Mouse (Mus musculus): ENCODE measurements around the gene Samd1. TPM values are rescaled to one million over a fixed set of nuclear protein-coding genes. Genes with fewer than 3 reads are reported as not detected.
"Not testable (repeated sequence)": the region's sequence is repeated elsewhere in the genome, so short reads cannot be mapped to it uniquely, and the experiment has no call there.

The Samd1 gene
- polyA plus RNA-seq, 1 experiment from 2014 or later: 7.2 TPM

- WGBS: 5% methylated on average over 36 of the region's 37 CpGs
- peak overlapping the region; percentile 95 for H3K4me2 ChIP-seq
- H3K27ac ChIP-seq: peak overlapping the region; percentile 88
- H3K36me3 ChIP-seq (replicated peaks): no peaks in the 10 kb centered on the region
- peak; percentile 63 for ATAC-seq (replicated peaks)
- H3K4me3 ChIP-seq: peak overlapping the region; percentile 96
- H3K27me3 ChIP-seq (replicated peaks): no peaks in the 10 kb centered on the region
- H3K9ac ChIP-seq: peak overlapping the region; percentile 98
- peaks cover 43% of the 10 kb centered on the region for H3K4me1 ChIP-seq
- H3K9me3 ChIP-seq: no peaks in the 10 kb centered on the region
These were observed 24.1 kb upstream of the Samd1 start for GRCm38 (mm10) chr8:83973161-83974031.

- no peak overlapping the region for H3K9ac ChIP-seq
- H3K27me3 ChIP-seq (replicated peaks): no peaks in the 10 kb centered on the region
- no peaks in the 10 kb centered on the region for H3K9me3 ChIP-seq
- H3K4me3 ChIP-seq: peak overlapping the region; percentile 96; the same call in 1 of the 2 replicates
- peaks cover 43% of the 10 kb centered on the region for H3K4me1 ChIP-seq
- H3K4me2 ChIP-seq: peak overlapping the region; percentile 95; the same call in 1 of the 2 replicates
- H3K27ac ChIP-seq: no peak overlapping the region
- ATAC-seq (replicated peaks): no peak
- 80% methylated on average over 4 of the region's 4 CpGs for WGBS
- H3K36me3 ChIP-seq (replicated peaks): no peaks in the 10 kb centered on the region
These were observed 23.0 kb upstream of the Samd1 start for GRCm38 (mm10) chr8:83974521-83974920.

- no peak for ATAC-seq (replicated peaks)
- H3K4me1 ChIP-seq: peaks cover 46% of the 10 kb centered on the region
- no peak overlapping the region for H3K27ac ChIP-seq
- no peak overlapping the region for H3K4me2 ChIP-seq
- H3K27me3 ChIP-seq (replicated peaks): no peaks in the 10 kb centered on the region
- no peak overlapping the region for H3K9ac ChIP-seq
- WGBS: 89% methylated on average over 4 of the region's 4 CpGs
- peaks cover 9% of the 10 kb centered on the region; the same call in 1 of the 2 replicates for H3K36me3 ChIP-seq (replicated peaks)
- no peak overlapping the region for H3K4me3 ChIP-seq
- H3K9me3 ChIP-seq: no peaks in the 10 kb centered on the region
These were observed 21.3 kb upstream of the Samd1 start for GRCm38 (mm10) chr8:83976101-83976630.

- Histone ChIP-seq H3K4me1 (peaks cover 42% of the 10 kb centered on the region), H3K9me3 (no peaks in the 10 kb centered on the region), H3K27me3 (replicated peaks) (no peaks in the 10 kb centered on the region), H3K9ac (no peak overlapping the region), H3K4me2 (no peak overlapping the region), H3K27ac (no peak overlapping the region), H3K4me3 (no peak overlapping the region), H3K36me3 (replicated peaks) (peaks cover 13% of the 10 kb centered on the region; the same call in 1 of the 2 replicates)
- ATAC-seq (replicated peaks): no peak
- 91% methylated on average over 5 of the region's 5 CpGs for WGBS
These were observed 20.6 kb upstream of the Samd1 start for GRCm38 (mm10) chr8:83976779-83977350.

- no peak for ATAC-seq (replicated peaks)
- Histone ChIP-seq H3K9ac (0 out of 2 replicates have a peak overlapping the region, but pooled peaks have one; percentile 20), H3K27me3 (replicated peaks) (no peaks in the 10 kb centered on the region), H3K36me3 (replicated peaks) (peaks cover 19% of the 10 kb centered on the region; the same call in 1 of the 2 replicates), H3K4me1 (peaks cover 40% of the 10 kb centered on the region), H3K27ac (no peak overlapping the region), H3K4me2 (no peak overlapping the region), H3K4me3 (no peak overlapping the region), H3K9me3 (no peaks in the 10 kb centered on the region)
- WGBS: 71% methylated on average over 6 of the region's 6 CpGs
These were observed 19.8 kb upstream of the Samd1 start for GRCm38 (mm10) chr8:83977646-83978045.

- ATAC-seq (replicated peaks): no peak
- Histone ChIP-seq H3K27me3 (replicated peaks) (no peaks in the 10 kb centered on the region), H3K36me3 (replicated peaks) (peaks cover 24% of the 10 kb centered on the region; the same call in 1 of the 2 replicates), H3K4me3 (no peak overlapping the region), H3K9me3 (no peaks in the 10 kb centered on the region), H3K4me2 (no peak overlapping the region), H3K9ac (no peak overlapping the region), H3K4me1 (peaks cover 40% of the 10 kb centered on the region), H3K27ac (no peak overlapping the region)
- WGBS: 69% methylated on average over 9 of the region's 9 CpGs
These were observed 19.3 kb upstream of the Samd1 start for GRCm38 (mm10) chr8:83978200-83978599.

- Histone ChIP-seq H3K36me3 (replicated peaks) (peaks cover 34% of the 10 kb centered on the region; the same call in 1 of the 2 replicates), H3K4me1 (peaks cover 24% of the 10 kb centered on the region), H3K4me2 (no peak overlapping the region), H3K9ac (no peak overlapping the region), H3K27me3 (replicated peaks) (no peaks in the 10 kb centered on the region), H3K9me3 (no peaks in the 10 kb centered on the region), H3K27ac (no peak overlapping the region), H3K4me3 (no peak overlapping the region)
- 91% methylated on average over 1 of the region's 1 CpGs for WGBS
- ATAC-seq (replicated peaks): no peak
These were observed 17.2 kb upstream of the Samd1 start for GRCm38 (mm10) chr8:83980250-83980649.

- Histone ChIP-seq H3K27me3 (replicated peaks) (no peaks in the 10 kb centered on the region), H3K36me3 (replicated peaks) (peaks cover 38% of the 10 kb centered on the region)
These were observed 16.6 kb upstream of the Samd1 start for GRCm38 (mm10) chr8:83980845-83981244.

GRCm38 (mm10) chr8:83981533-83981932 is 15.9 kb upstream of the Samd1 start:
- Histone ChIP-seq H3K36me3 (replicated peaks) (peaks cover 45% of the 10 kb centered on the region), H3K27me3 (replicated peaks) (no peaks in the 10 kb centered on the region), H3K4me3 (no peak overlapping the region), H3K27ac (no peak overlapping the region), H3K4me2 (no peak overlapping the region), H3K4me1 (peaks cover 22% of the 10 kb centered on the region), H3K9ac (no peak overlapping the region), H3K9me3 (no peaks in the 10 kb centered on the region)
- 96% methylated on average over 7 of the region's 7 CpGs for WGBS
- no peak for ATAC-seq (replicated peaks)

More at GRCm38 (mm10) chr8:83980845-83981244, 16.6 kb upstream of the Samd1 start:
- H3K9me3 ChIP-seq: no peaks in the 10 kb centered on the region
- 84% methylated on average over 8 of the region's 8 CpGs for WGBS
- ATAC-seq (replicated peaks): no peak
- no peak overlapping the region for H3K9ac ChIP-seq
- no peak overlapping the region for H3K4me3 ChIP-seq
- peaks cover 24% of the 10 kb centered on the region for H3K4me1 ChIP-seq
- H3K4me2 ChIP-seq: no peak overlapping the region
- no peak overlapping the region for H3K27ac ChIP-seq

GRCm38 (mm10) chr8:83982449-83982848 is 15.0 kb upstream of the Samd1 start:
- 93% methylated on average over 4 of the region's 4 CpGs for WGBS
- Histone ChIP-seq H3K27ac (no peak overlapping the region), H3K4me2 (no peak overlapping the region), H3K9me3 (no peaks in the 10 kb centered on the region), H3K9ac (no peak overlapping the region), H3K36me3 (replicated peaks) (peaks cover 53% of the 10 kb centered on the region), H3K27me3 (replicated peaks) (no peaks in the 10 kb centered on the region), H3K4me3 (no peak overlapping the region), H3K4me1 (peaks cover 12% of the 10 kb centered on the region)
- no peak for ATAC-seq (replicated peaks)

- peaks cover 57% of the 10 kb centered on the region for H3K36me3 ChIP-seq (replicated peaks)
- H3K4me3 ChIP-seq; H3K9ac ChIP-seq; H3K9me3 ChIP-seq; H3K27ac ChIP-seq; H3K27me3 ChIP-seq (replicated peaks); H3K4me2 ChIP-seq; ATAC-seq (replicated peaks); H3K4me1 ChIP-seq: not testable (repeated sequence)
- 94% methylated on average over 2 of the region's 2 CpGs for WGBS
These were observed 14.2 kb upstream of the Samd1 start for GRCm38 (mm10) chr8:83983222-83983621.

- H3K4me3 ChIP-seq: no peak overlapping the region
- no peak for ATAC-seq (replicated peaks)
- no peak overlapping the region for H3K4me2 ChIP-seq
- H3K36me3 ChIP-seq (replicated peaks): peaks cover 58% of the 10 kb centered on the region
- H3K27ac ChIP-seq: no peak overlapping the region
- H3K27me3 ChIP-seq (replicated peaks): no peaks in the 10 kb centered on the region
- 87% methylated on average over 7 of the region's 7 CpGs for WGBS
- H3K9ac ChIP-seq: no peak overlapping the region
- H3K9me3 ChIP-seq: no peaks in the 10 kb centered on the region
- no peaks in the 10 kb centered on the region for H3K4me1 ChIP-seq
These were observed 8.2 kb upstream of the Samd1 start for GRCm38 (mm10) chr8:83989243-83989642.
